Mouse (Mus musculus): ENCODE data around the gene Rcn3. TPM values are rescaled to one million over a fixed set of nuclear protein-coding genes. Genes with fewer than 3 reads are reported as not detected.

Gene Rcn3
- total and polyA plus RNA-seq, 2 experiments from 2014 or later = 39.3 to 42.9 TPM

DNA sequence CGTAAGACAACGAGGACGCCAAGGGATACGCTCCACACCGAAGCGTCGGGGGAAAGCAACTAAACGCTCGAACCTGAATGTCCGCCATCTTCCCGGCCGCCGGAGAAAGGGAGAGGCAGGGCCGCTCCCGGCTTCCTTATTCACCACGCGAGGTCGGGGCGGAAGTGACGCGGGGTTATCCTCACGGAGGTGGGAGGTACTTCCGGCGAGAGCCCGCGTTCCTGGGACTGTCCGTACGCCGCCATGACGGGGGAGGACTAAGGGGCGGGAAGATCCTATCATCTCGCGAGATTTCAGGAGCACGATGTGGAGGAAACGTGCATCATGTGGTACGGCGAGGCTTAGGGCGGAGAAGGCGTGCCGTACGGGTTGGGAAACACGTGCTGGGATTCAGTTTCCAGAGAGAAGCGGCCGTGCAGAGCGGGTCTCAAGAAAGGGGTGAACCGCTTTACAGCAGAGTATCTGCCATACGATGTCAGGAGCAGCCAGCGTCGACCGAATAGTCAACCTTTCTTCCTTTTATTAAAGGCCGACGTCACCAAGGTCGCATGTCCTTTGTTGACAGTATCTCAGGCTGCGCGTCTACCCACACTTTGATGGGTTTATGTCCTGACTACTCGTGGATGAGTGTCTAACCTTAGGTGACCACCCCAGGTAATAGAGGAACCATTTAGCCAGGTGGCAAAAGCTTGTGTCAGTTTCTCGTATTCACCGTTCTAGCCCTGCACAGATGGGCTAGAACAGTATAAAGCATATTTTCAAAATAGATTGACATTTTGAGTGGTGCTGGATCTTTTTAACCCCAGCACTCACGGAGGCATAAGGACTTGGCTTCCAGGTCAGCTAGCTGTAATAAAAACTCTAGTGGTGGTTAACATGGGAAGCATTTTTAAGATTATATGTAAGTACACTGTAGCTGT, 32.5 kb upstream of the Rcn3 start, which contains the start of gene Rps11:
Gene Rps11, minus strand, starts transcription at position 216 of the 920 bp plus-strand sequence.
- ATAC-seq = peak; percentile 88
- TF ChIP-seq CTCF (IDR thresholded peaks at IDR 0.05; ENCODE audit: low read depth) = peak; percentile 34
- peak; percentile 100 for DNase-seq (ENCODE audit: low spot score)
- 1% methylated on average over 59 of the region's 59 CpGs for WGBS
- H3K4me2 ChIP-seq (ENCODE audit: low read depth, low read length) = peak within 1 kb of the TSS; percentile 96
- no peaks in the 10 kb centered on the region for H3K27me3 ChIP-seq (ENCODE audit: insufficient read depth, low read length)
- peaks cover 59% of the 10 kb centered on the region for H3K36me3 ChIP-seq (ENCODE audit: insufficient read depth, low read length)
- peak within 1 kb of the TSS; percentile 87 for H3K27ac ChIP-seq
- peaks cover 14% of the 10 kb centered on the region for H3K4me1 ChIP-seq (ENCODE audit: insufficient read depth, low read length)
- peak within 1 kb of the TSS; percentile 64 for H3K4me3 ChIP-seq (ENCODE audit: low read length)
- H3K9ac ChIP-seq (replicated peaks; ENCODE audit: low read length) = peak within 1 kb of the TSS; percentile 78
- H3K9me3 ChIP-seq (ENCODE audit: low read length) = no peaks in the 10 kb centered on the region

- DNase-seq (ENCODE audit: low spot score) (peak; percentile 46), ATAC-seq (no peak)
- Histone ChIP-seq H3K9me3 (ENCODE audit: low read length) (no peaks in the 10 kb centered on the region), H3K4me2 (ENCODE audit: low read depth, low read length) (peak overlapping the region; percentile 96), H3K4me3 (ENCODE audit: low read length) (peak overlapping the region; percentile 64), H3K27me3 (ENCODE audit: insufficient read depth, low read length) (no peaks in the 10 kb centered on the region), H3K4me1 (ENCODE audit: insufficient read depth, low read length) (peaks cover 14% of the 10 kb centered on the region), H3K9ac (replicated peaks; ENCODE audit: low read length) (peak overlapping the region; percentile 78), H3K36me3 (ENCODE audit: insufficient read depth, low read length) (peaks cover 69% of the 10 kb centered on the region), H3K27ac (peak overlapping the region; percentile 87; the same call in 1 of the 2 replicates)
- no peak for TF ChIP-seq CTCF (IDR thresholded peaks at IDR 0.05; ENCODE audit: low read depth)
- 22% methylated on average over 12 of the region's 12 CpGs for WGBS
These were observed 31.2 kb upstream of the Rcn3 start for GRCm38 (mm10) chr7:45123186-45123570.

DNA sequence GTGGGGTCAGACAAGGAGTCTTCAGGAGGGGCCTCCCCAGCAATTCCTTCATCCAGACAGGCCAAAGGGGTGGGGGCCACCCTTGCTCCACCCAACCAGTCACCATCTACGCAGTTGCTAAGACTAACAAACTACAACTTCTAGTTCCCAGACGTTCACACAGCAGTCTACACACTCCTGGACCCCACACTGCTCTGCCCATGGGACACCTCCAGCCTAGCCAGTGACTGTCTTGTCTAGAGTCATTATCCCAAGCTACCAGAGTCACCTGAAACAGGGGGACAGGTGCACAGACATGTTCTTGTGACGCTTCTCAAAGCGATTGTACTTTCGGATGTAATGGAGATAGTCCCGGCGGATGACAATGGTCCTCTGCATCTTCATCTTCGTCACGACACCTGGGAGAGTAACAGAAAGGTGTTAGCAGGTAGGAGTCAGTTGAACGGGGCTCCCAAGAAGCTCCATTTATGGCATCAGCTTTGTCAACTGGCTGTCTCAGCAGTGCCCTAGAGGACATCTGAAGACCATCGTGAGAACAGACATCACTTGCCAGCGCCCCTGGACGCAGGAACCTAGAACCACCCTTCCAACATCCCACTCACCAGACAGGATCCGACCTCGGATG, 30.7 kb upstream of the Rcn3 start:
- peak overlapping the region; percentile 96 for H3K4me2 ChIP-seq (ENCODE audit: low read depth, low read length)
- H3K27me3 ChIP-seq (ENCODE audit: insufficient read depth, low read length) = no peaks in the 10 kb centered on the region
- peak overlapping the region; percentile 78; the same call in 1 of the 2 replicates for H3K9ac ChIP-seq (replicated peaks; ENCODE audit: low read length)
- H3K36me3 ChIP-seq (ENCODE audit: insufficient read depth, low read length) = peaks cover 70% of the 10 kb centered on the region
- H3K27ac ChIP-seq = 0 out of 2 replicates have a peak overlapping the region, but pooled peaks have one; percentile 87
- H3K4me3 ChIP-seq (ENCODE audit: low read length) = peak overlapping the region; percentile 64
- no peaks in the 10 kb centered on the region for H3K9me3 ChIP-seq (ENCODE audit: low read length)
- peaks cover 14% of the 10 kb centered on the region for H3K4me1 ChIP-seq (ENCODE audit: insufficient read depth, low read length)
- no peak for TF ChIP-seq CTCF (IDR thresholded peaks at IDR 0.05; ENCODE audit: low read depth)
- DNase-seq (ENCODE audit: low spot score) (no peak), ATAC-seq (no peak)
- 83% methylated on average over 15 of the region's 15 CpGs for WGBS

GRCm38 (mm10) chr7:45121966-45122365, 29.9 kb upstream of the Rcn3 start:
- Histone ChIP-seq H3K27ac (no peak overlapping the region), H3K9me3 (ENCODE audit: low read length) (no peaks in the 10 kb centered on the region), H3K36me3 (ENCODE audit: insufficient read depth, low read length) (peaks cover 66% of the 10 kb centered on the region), H3K4me2 (ENCODE audit: low read depth, low read length) (no peak overlapping the region), H3K4me1 (ENCODE audit: insufficient read depth, low read length) (peaks cover 8% of the 10 kb centered on the region), H3K9ac (replicated peaks; ENCODE audit: low read length) (no peak overlapping the region), H3K27me3 (ENCODE audit: insufficient read depth, low read length) (no peaks in the 10 kb centered on the region), H3K4me3 (ENCODE audit: low read length) (no peak overlapping the region)
- DNase-seq (ENCODE audit: low spot score) (no peak), ATAC-seq (no peak)
- TF ChIP-seq CTCF (IDR thresholded peaks at IDR 0.05; ENCODE audit: low read depth) = no peak

- TF ChIP-seq CTCF (IDR thresholded peaks at IDR 0.05; ENCODE audit: low read depth) = no peak
- Histone ChIP-seq H3K27me3 (ENCODE audit: insufficient read depth, low read length) (no peaks in the 10 kb centered on the region), H3K9me3 (ENCODE audit: low read length) (no peaks in the 10 kb centered on the region), H3K27ac (no peak overlapping the region; the same call in 1 of the 2 replicates), H3K4me2 (ENCODE audit: low read depth, low read length) (no peak overlapping the region), H3K4me1 (ENCODE audit: insufficient read depth, low read length) (peaks cover 6% of the 10 kb centered on the region), H3K9ac (replicated peaks; ENCODE audit: low read length) (no peak overlapping the region), H3K4me3 (ENCODE audit: low read length) (no peak overlapping the region), H3K36me3 (ENCODE audit: insufficient read depth, low read length) (peaks cover 60% of the 10 kb centered on the region)
- 62% methylated on average over 8 of the region's 8 CpGs for WGBS
- DNase-seq (ENCODE audit: low spot score) (no peak), ATAC-seq (no peak)
These were observed 29.4 kb upstream of the Rcn3 start for GRCm38 (mm10) chr7:45121404-45121803.

GRCm38 (mm10) chr7:45119780-45120709, 28.0 kb upstream of the Rcn3 start:
- H3K36me3 ChIP-seq (ENCODE audit: insufficient read depth, low read length) = peaks cover 47% of the 10 kb centered on the region
- H3K9ac ChIP-seq (replicated peaks; ENCODE audit: low read length) = no peak overlapping the region
- H3K4me3 ChIP-seq (ENCODE audit: low read length) = no peak overlapping the region
- TF ChIP-seq CTCF (IDR thresholded peaks at IDR 0.05; ENCODE audit: low read depth) = no peak
- 77% methylated on average over 5 of the region's 5 CpGs for WGBS
- no peak overlapping the region for H3K4me2 ChIP-seq (ENCODE audit: low read depth, low read length)
- H3K4me1 ChIP-seq (ENCODE audit: insufficient read depth, low read length) = peaks cover 6% of the 10 kb centered on the region
- H3K27ac ChIP-seq = no peak overlapping the region
- no peaks in the 10 kb centered on the region for H3K9me3 ChIP-seq (ENCODE audit: low read length)
- H3K27me3 ChIP-seq (ENCODE audit: insufficient read depth, low read length) = no peaks in the 10 kb centered on the region
- DNase-seq (ENCODE audit: low spot score) = no peak
- ATAC-seq = no peak

All from hindbrain, postnatal 0 days (tissue).